Mouse (Mus musculus): ENCODE measurements around the gene Gm45902.

Gene Gm45902

DNA sequence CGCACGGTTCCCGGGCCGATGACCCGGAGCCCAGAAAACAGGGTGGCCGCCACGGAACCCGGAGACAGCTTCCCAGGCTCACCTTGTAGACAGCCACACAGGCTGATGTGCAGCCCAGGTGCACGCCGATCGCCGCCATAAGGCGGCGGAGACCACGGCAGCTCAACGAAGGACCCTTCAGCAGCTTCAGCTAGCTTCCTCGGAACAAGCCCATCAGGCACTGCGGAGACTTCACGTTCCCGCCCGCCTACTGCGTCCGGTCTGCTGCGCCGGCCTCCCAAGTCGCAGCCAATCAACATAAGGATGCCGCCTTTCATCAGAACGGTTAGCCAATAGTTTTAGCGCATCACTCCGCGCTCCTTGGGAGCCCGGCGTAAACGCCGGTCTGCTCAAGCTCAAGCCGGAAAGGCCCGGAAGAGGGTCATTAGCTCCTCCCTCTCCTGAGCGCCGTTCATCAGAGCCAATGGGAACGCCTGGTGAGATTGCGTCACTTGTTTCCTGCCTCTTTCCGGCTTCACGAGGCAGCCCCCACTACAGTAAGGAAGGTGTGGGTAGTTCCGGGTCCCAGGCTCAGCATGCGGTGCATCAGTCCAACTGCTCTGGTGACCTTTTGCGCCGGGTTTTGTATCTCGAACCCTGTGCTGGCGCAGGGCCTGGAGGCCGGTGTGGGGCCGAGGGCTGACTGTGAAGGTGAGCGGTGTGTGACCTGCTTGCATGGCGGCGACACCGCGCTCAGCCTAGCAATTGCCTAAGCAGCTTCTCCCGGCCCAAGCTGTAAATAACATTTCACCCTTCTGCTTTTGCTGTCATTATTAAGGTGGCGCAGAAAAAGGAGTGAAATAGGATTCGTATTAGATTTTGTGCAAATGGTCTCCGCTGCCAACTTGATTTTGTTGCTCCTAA is at the start of gene Gm45902, which contains the start of the genes Hspa14 and Cdnf:
TSS of gene Gm45902 (minus strand) at position 239 of the 903 bp plus-strand sequence.
TSS of gene Hspa14 (minus strand) at position 263 of the 903 bp plus-strand sequence.
TSS of gene Cdnf (plus strand) at position 479 of the 903 bp plus-strand sequence.
- DNase-seq (ENCODE audit: low spot score in 2 of 2), result peak; percentile 77 to 93

DNA sequence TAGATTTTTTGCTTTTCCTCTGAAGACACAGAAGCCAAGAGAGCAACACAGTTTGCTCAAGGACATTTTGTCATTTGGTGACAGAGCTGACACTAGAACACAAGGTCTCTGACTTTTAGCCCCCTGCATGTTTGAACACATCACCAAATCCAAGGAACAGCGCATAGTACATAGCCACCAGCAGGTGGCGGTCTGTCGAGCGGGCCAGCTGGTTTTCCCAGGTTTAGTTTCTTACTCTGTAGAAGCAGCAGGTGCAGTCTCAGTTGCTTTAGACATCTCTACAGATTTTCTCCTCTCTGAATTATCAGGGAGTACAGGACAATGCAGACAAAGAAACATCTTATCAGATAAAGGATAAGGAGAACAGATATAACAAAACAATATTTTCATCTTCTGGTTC is 34.0 kb upstream of the Gm45902 start:
- DNase-seq (ENCODE audit: low spot score in 2 of 2), result peak; percentile 48 to 56

DNA sequence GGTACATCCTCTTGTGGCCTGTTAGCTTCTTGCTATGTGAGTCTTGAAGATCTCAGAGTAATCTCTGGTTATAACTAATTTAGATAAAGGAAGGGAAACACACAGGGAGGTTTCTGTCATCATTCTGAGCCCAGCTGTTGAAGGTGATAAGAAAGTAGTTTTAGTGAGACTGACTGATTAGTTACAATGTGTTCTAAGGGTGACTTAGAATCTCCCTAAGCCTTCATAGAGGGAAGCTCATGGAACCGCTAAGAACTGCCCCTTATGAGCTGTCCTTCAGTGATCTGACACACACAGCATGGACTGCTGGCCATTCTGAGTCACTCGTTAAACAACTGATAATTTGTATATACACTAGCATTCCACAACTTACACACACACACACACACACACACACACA is 33.5 kb upstream of the Gm45902 start:
- DNase-seq (ENCODE audit: low spot score in 2 of 2), result no peak

DNA sequence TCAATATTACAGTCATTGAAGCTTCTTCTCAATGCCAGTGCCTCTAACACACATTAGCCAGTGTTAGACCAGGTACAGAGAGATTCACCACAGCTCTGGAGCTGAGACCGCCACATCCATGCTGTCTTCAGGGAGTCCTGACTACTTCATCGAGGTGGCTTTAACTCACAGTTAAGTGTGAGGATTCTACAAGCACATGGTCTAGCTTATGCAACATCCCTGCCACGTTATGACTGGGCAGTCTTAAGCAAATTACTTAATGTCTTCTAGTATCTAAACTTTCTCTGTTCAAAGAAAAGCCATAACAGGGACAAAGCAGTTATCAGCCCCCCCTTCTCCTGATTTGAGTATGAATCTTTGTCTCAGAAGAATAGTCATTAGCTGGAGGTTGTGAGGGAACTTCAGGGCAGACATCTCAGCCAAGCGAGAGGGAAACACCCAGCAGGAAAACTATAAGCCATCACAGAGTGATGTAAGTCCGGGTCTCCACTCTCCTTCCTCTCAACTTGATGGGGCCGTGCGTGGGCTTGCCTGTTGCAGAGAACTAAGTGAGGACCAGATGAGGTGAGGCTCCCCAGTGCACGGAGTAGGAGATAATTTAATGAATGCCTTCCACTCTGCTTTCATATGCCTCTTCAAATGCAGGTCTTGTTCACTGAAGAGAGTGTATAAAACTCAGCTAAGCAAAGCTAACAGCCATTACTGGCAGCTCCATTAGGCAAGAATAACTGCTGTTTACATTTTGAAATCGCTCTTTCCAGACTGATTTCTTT is 28.9 kb upstream of the Gm45902 start:
- no peak for DNase-seq (ENCODE audit: low spot score in 2 of 2)

DNA sequence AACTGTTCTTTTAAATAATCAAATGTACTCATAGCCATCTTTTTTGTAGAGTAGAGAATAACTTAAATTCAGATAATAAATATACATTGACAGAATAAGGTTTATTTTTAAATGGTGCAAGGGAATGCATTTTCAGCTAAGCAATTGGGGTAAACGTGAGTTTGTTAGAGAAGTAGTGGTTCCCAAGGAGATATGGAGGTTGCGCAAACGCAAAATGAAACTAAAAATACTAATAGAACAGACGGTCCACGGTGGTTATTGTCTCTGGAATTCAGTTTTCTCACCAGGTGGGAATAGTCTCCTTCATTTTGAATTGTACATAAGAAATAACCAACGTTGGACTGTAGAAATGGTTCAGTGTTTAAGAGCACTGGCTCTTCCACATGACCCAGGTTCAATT is 13.7 kb upstream of the Gm45902 start:
- no peak for DNase-seq (ENCODE audit: low spot score in 2 of 2)

DNA sequence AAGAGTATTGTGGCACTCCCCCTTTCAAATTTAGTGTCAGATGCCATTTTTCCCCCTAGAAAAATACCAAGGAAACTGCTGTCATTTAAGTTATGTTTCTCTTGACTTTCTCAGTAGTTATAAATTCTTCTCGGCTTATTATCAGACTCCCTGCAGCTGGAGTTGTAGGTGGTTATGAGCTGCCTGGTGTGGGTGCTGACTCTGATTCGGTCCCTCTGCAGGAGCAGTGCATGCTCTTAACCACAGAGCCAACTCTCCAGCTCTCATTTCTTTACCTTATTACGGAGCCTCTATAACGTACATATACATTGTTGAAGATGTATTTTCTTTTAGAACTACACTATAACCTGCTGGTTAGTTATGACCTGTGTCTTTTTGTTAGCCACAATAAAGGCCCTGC is 10.0 kb upstream of the Gm45902 start:
- DNase-seq (ENCODE audit: low spot score in 2 of 2), result no peak

DNA sequence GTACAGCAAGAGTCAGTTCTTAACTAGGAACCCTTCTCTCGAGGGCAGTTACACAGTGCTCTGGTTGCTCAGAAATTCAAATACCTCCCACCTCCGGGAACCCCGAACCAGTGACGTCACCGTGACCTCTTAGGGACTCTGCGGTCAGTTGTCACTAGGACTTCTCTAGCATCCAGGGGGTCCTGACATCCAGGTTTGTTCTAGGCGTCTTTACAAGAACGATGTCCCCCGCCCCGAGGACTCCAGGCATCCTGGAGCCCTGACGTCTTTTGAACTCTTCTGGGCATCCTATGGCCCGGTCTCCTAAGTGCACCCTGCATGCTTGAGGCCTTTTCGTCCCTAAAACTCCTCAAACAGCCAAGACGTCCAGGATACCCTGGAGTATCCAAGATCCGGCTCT is 514 bp downstream of the Gm45902 start:
- peak in 1 of 2 experiments; percentile 15 for DNase-seq (ENCODE audit: low spot score in 2 of 2)

DNA sequence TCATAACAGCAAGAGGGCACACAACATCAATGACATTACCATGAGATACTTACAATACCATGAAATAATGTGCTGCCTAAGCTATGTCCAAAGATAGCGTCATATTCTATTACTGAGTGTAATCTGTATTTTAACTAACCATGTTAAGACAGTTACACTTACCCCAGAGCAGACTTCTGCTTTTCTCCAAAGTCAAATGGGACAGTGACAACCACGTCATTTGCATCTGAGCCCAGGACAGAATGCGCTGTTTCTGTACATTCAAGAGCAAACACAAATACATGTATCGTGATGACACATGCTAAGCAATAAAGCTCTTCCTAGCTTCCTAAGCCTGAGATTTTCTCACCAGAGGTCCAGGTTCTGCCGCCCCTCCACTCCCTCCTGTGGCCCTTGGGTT is 11.7 kb downstream of the Gm45902 start:
- DNase-seq (ENCODE audit: low spot score in 2 of 2), result no peak

DNA sequence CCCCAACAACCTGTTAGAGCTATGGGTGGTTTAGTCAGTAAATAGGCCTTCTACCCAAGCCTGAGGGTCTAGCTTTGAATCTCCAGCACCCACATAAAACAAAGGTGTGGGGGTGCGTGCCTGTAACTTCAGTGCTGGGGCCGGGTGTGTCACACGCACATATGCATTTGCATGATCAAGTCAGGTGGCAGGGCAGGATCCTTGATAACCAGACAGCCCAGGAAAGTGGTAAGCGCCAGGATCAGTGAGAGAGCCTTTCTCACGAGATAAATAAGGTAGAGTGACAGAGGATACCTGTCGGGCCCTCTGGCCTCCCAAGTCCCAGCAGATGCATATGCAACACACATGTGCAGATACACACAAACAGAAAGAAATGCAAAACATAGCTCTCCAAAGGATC is 13.0 kb downstream of the Gm45902 start:
- no peak for DNase-seq (ENCODE audit: low spot score in 2 of 2)

DNA sequence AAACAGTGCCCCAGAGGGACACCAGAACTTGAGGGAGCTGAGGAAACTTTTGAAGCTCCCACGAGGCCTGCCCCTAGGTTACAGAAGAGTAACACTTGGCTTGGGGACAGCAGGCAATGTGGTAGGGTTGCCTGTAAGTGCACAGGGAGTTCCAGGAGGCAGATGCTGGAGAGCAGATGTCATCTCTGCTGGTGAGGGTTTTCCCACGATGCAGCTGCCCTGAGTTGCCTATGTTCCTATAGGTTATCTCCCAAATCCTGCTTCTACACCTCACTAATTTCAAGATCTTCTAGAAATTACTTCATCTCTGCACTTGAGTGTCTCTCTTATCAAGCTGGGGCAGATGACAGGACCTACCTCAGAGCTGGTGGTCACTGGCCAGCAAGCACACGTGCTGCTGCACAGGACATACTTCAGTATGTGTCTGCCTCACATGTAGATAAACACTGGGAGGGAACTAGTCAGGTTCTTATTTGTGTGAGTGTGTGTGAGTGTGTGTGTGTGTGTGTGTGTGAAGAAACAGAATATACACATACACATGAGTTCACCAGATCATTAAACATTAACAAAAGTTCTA is 18.7 kb downstream of the Gm45902 start:
- DNase-seq (ENCODE audit: low spot score in 2 of 2), result no peak

DNA sequence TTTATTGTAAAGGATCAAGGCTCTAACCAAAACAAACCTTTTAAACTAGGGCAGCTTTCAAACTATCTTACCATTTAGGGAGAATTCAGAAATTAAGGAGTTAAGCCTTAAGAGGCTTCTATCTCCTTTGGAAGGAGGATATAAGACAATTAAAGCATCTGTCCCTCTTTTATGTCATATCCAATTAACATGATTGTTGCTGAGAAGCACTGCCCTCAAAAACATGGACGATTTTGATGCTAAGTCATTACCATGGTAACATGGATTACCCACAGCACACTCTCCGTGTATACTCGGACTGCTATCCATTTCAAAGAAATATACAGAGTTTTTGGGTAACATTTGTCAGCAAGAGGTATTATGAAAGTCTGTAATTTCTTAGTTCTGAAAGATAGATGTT is 22.8 kb downstream of the Gm45902 start:
- no peak for DNase-seq (ENCODE audit: low spot score in 2 of 2)

DNA sequence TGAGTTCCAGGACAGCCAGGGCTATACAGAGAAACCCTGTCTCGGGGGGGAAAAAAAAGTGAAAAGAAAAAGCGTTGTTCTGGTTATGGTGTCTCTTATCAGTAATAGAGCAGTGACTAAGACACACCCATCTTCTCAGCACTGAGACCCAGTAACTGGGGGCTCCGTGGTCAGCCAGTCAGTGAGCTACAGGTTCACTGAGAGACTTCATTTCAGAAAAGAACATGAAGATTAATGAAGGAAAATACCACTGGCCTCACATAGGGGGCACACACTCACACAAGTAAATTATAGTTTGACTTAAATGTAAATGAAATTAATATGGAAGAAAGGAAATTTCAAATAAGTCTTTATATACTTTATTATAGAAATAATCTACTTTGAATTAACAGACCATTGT is 32.4 kb downstream of the Gm45902 start:
- DNase-seq (ENCODE audit: low spot score in 2 of 2), result no peak

DNA sequence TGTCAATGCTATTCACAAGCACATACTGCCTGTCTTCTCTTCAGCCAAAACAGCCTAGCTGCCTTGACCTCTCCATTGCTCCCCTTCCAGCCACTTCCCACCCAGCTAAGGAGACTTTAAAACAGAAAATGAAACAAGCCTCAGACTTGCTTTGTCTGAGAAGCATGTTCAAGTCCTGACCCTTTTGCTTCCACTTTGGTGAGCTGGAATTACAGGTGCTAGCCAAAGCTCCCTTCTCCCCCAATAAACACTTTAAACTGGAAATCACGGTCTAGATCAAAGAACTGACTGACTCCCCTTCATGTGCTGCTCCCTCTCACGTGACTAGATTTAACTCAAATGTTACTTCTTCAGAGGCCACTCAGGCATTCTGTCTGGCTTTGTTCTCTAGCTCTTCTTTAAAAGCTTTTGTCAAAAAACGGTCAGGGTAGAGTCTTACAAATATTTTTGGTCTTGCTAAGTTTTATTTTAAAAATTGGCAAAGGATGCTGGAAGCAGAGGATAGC is 36.8 kb downstream of the Gm45902 start:
- no peak for DNase-seq (ENCODE audit: low spot score in 2 of 2)

DNA sequence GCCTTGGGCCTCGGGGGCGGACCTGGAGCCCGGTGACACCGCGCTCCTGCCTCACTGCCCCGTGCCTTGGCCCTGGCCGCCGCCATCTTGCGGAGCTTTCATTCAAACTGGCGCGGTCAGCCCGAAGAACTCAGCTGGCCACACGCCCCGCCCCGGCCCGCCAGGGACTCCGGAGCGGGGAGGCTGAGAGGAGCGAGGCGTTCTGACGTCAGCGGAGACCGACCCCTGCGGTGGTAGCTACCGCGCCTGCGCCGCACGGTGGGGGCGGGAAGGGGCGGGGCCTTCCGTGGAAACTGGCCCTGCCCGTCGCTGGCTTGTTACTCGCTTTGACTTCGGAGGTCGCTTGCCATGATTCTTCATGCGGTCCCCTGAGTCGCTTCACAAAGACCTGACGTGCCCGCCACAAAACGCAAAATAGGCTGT is 37.7 kb downstream of the Gm45902 start, which contains the start of gene Suv39h2:
TSS of gene Suv39h2 (minus strand) at position 171 of the 423 bp plus-strand sequence.
- DNase-seq (ENCODE audit: low spot score in 2 of 2), result peak; percentile 97 to 99

DNA sequence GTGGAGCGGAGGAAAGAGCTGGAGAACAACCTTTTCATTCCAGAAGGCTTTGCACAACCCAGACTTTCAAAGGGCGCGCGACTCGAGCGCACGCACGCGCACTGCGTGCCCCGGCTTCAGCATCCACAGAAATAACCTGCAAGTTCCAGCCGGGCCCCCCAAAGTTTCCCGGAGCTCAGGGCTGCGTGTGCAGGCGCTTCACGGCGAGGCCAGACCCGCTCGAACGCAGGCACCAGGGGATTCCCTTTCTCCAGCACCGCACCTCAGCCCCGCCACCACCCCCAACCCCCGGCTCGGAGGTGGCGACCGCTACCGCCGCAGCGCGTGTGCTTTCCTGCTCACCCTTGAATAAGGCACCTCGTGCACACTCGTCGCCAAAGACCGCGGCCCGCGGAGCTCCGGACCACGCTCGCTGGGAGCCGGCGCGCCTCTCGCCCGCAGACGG is 38.2 kb downstream of the Gm45902 start:
- peak; percentile 31 to 65 for DNase-seq (ENCODE audit: low spot score in 2 of 2)

DNA sequence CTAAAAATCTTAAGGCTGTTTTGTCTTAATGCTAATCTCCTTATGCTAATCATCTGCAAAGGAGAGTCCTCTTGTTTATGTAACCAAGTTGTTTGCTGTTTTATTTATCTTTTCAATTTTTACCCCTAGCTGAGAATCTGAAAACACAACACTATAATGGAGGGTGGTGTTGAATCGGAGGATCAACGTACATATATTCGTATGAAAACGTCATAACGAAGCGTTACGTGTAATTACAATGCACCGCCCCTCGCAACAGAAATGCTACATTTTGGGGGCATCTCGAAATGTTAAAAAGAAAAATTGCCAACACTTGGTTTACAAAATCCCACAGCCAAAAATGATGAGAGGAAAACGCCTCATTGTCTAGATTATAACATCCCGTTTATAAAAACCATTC is 38.7 kb downstream of the Gm45902 start:
- no peak for DNase-seq (ENCODE audit: low spot score in 2 of 2)

DNA sequence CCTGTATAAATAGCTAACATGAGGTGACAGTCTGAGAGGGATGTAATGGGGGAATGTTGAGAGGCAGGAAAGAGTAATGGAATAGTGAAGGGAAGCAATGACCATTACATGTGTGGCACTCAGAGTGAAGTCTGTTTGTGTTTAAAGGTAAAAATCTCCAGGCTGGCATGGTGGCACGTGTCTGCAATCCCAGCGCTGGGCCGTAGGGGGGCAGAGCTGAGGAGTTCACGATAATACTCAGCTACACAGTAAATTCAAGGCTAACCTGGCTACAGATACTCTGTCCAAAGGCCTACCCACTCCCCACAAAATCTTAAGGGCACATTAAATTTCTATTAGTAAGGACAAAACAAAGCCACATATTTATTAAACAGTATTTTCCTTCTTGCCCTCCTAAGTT is 56.0 kb downstream of the Gm45902 start:
- DNase-seq (ENCODE audit: low spot score in 2 of 2), result no peak
